Mouse (Mus musculus) urinary bladder, postnatal 4 days (tissue): ENCODE measurements around the gene Aspg.
A peak's percentile ranks its signal among the peaks of the same experiment; 100 is the strongest.

Source experiments
- DNase-seq, 2 experiments: peaks; one replicate each; pipeline ENCODE4 v3.0.0; 2021 to 2022; ENCODE audit warnings: low spot score in 2 of 2

Aspg gene

GRCm38 (mm10) chr12:112106541-112106971 is at the start of gene Aspg:
Gene Aspg, plus strand, starts transcription at chr12:112106679.
- no peak for DNase-seq

DNA sequence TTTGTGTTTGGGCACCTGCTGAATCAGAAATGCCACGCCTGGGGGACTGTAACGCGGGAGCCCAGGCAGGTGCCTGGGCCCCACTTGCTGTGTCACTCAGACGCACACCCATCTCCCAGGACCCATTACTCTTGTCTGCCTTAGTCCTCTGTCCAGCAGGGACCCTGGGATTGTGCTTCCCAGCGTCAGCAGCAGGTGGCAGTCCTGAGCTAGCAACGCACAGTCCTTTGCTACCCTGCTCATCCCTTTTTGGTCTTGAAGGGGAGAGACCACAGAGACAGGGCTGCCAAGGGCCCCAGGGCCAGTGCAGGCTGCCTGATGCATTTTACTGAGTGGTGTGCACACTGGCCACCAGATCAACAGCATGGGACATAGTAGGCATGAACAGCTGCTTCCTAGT is 28.8 kb upstream of the Aspg start:
- DNase-seq, result peak; percentile 54 to 80

GRCm38 (mm10) chr12:112079911-112080310 is 26.6 kb upstream of the Aspg start:
- no peak for DNase-seq

DNA sequence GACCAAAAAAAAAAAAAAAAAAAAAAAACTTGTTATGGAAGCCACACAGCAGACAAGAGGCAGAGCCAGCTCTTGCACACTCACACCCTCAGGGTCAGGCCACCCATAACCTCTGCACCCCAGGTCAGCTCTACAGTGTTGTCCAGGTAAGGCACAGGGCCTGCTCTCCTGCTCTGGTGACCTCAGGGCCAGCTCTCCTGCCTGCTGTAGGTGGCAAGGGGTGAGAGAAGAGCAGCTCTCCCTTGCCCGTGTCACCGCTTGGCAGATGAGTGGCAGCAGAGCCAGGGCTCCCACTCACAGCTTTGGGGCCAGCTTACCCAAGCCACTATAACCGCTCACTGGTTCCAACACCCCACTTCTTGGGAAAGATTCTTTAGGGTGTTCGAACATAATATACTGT is 25.6 kb upstream of the Aspg start:
- no peak for DNase-seq

GRCm38 (mm10) chr12:112082241-112082640 is 24.2 kb upstream of the Aspg start:
- DNase-seq, result no peak

- no peak for DNase-seq
These were observed 20.2 kb upstream of the Aspg start for GRCm38 (mm10) chr12:112086250-112086649.

DNA sequence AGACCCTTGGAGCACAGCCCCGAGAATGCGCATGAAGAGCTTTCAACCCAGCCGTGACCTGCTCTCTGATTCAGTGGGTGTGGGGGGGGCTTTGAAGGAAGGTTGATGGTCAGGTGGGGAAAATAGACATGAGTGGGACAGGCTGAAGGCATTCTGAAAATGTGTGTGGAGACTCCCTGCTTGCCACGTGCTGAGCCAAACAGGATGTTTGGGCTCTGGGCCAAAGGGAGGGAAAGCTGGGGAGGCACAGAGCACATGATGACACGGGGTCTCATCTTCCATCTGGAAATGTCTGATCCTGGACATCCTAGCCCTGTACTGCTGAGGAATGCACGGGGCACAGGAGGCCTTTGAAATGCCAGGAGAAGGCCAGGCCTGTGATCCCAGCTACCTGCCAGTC is 19.8 kb upstream of the Aspg start:
- no peak for DNase-seq

- no peak for DNase-seq
These were observed 17.7 kb upstream of the Aspg start for GRCm38 (mm10) chr12:112088609-112089324.

- DNase-seq, result no peak
These were observed 15.4 kb upstream of the Aspg start for GRCm38 (mm10) chr12:112091054-112091453.

DNA sequence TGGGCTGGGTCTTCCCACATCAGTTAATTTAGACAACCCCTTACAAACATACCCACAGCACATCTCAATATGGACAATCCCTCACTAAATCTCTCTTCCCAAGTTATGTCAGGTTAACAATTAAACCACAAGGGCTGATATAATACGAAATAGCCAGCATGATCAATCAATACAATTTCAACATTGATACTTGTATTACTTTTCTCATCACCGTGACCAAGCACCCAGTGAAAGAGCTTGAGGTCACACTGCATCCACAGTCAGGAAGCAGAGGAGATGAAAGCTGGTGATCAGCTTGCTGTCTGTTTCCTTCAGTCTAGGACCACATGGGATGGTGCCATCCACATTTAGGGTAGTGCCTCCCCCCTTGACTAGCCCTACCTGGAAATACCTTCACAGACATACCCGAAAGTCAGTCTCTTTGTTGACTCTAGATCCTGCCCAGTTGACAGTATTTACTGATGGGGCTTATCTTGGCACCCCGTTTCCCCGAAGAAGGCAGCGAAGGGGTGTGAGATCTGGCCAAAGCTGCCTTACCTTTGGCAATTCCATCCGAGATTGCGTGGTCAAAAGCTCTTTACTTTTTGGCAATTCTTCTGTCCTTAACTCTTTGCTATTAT is 12.1 kb upstream of the Aspg start:
- no peak for DNase-seq

DNA sequence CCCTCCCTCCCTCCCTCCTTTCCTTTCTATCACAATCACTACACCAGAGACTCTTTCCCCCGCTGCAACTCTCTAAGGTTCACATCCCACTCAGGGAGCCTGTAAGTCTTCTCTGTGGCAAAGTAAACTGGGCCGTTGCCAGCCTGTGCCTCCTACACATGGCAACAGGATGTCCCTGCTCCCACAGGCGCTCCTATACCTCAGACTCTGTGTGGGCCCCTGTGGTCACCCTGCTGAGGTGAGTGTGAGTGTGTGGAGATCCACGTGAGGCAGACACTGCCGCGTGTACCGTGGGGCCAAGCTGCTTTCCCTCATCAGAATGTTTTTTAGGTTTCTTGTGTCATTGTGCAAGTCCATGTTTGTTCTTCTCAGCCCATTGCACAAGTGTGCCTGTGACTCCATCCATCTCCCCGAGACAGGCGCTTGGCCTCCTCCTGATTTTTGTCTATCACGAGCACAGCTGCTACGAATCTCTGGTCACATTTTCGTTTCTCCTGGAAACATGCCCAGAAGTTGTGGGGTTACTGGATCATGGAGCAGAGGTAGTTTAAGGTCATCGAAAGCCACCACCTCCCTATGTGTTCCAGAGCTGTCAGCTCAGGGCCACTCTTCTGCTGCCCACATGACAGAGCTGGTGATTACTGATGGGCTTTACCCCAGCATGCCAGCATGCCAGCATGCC is 10.3 kb upstream of the Aspg start:
- no peak for DNase-seq

DNA sequence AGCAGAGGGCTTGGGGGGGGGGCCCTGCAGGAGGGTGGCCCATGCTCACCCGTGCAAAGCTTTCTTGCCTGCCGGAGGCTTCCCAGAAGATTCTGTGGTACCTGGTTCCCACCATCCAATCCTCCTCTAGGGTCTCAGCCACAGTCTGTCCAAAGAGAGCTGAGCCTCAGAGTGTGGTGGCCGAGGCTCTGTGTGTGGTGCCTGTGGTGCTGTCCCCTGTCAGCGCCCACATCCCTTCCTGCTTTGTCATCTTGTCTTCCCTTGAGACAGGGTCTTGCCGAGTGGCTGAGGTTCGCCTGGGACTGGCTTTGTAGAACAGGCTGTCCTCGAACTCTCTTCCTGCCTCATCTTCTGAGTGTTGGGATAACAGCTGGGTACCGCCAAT is 9.8 kb upstream of the Aspg start:
- DNase-seq, result no peak

DNA sequence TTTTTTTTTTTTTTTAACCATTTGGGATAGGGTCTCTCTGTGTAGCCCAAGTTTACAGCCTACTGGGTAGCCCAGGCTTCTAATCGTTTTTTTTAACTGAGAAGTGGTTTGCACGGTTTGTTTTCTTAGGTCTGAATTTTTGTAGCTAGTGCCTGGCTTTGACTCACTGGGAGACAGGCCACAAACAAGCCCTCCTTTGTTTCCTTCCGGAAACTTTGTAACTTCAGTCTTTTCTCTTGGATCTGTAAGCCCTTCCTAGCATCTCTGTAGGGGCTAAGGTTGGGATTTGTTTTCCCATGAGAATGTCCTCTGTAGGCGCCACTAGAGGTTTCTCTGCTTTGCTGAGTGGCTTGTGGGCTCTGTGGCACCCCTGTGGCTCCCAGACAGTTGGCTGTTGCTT is 6.4 kb upstream of the Aspg start:
- DNase-seq, result no peak

DNA sequence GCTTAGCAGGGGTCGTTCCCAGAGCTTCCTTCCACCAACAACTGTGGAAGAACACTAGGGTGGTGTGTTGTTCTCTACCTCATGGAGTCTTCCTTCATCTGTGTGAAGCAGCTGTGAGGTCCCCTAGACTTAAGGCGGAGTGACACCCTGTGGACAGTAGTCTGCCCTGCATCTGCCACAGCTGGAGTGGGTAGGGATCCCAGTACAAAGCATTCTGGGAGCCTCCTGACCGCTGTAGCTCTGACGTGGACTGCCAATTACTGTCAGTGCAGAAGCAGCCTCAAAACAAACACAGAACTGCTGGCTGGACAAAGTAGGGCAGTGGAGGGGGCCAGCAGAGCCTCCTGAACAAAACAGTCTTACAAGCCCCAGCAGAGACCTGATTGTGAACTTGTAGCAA is 5.4 kb upstream of the Aspg start:
- DNase-seq, result no peak

DNA sequence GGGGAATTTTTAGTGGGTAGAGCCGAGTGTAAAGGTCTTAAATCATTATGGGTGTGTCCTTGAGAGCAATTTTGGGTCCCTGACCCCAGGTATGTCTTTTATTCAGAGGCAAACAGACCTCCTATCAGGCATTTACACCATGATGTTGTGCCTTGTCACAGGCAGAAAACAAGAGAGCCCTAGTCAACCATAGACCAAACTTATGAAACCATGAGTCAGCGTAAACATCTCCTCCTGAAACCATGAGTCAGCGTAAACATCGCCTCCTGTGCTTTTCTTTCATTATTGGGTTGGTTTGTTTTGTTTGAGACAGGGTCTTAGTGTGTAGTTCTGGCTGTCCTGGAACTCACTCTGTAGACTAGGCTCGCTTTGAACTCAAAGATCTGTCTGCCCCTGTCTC is 3.3 kb upstream of the Aspg start:
- DNase-seq, result no peak

GRCm38 (mm10) chr12:112104890-112105289 is 1.6 kb upstream of the Aspg start:
- DNase-seq, result no peak

GRCm38 (mm10) chr12:112107685-112108084 is 1.2 kb downstream of the Aspg start:
- DNase-seq, result no peak

GRCm38 (mm10) chr12:112108696-112109445 is 2.4 kb downstream of the Aspg start:
- DNase-seq, result no peak

DNA sequence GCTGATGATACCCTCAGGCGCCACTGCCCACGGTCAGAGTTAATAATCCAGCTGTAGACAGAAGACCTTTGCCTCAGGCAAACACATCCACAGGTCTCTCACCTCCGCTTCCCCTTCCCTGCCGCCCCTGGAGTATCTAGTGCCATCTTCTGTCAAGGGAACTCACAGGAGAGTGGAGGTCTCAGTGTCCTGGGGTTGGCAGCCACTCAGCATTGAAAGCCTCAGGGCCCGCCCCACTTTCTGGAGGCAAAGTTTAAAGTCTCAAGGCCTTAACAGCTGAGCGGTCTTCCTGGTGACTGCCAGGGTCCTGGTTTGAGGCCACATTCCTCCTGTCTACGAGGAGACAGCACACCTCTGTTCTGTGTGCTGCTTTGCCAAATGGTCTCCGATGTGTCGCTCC is 3.2 kb downstream of the Aspg start:
- no peak for DNase-seq

- no peak for DNase-seq
These were observed 4.8 kb downstream of the Aspg start for GRCm38 (mm10) chr12:112111323-112111722.

DNA sequence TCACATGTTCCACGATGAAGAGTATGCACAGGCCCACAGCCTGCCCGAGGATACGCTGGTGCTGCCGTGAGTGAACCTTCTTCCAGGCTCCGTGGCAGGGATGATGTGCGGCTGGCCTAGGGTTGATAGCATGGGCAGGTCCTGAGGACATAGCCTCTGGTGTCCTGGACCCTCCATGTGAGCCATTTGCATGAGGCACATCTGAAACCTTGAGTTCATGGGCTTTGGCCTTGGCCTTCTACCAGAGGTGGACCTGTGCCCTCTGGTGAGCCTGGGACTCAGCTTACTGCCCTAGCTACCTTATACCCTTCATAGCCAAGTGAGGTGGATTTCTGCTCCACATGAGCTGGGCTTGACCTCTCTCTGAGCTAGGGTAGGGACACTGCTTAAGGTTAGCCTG is 5.8 kb downstream of the Aspg start:
- no peak for DNase-seq

DNA sequence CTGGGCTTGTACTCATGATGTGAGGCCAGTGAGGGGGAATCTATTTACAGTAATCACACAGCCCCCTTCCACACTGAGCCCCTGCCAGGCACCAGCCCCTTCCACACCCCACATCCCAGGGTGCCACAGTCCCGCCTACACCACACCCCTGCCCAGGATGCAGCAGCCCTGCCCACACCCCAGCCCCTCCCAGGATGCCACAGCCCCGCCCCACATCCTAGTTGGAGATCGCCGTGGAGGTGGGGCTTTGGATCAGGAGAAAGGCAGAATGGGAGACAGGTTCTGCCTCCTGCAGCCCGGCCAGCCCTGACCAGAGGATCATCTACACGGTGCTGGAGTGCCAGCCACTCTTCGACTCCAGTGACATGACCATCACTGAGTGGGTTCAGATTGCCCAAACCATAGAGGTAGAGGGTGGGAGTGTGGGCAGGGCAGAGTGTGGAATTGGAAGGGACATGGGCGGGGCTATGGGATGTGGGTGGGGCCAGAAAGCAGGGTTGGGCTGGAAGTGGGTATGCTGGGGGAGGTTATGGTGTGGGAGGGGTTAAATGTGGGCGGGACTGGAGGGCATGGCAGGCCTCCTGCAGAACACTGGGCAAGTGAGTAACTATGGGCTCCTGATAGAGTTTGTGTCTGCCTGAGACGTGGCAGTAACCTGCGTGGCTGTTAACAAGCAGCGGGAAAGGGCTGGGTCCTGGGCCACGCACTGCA is 6.4 kb downstream of the Aspg start:
- no peak for DNase-seq
